Mouse (Mus musculus): Measurements from ENCODE around the gene Rassf10. TPM values are rescaled to one million over a fixed set of nuclear protein-coding genes. Genes with fewer than 3 reads are reported as not detected.
A peak's percentile ranks its signal among the peaks of the same experiment; 100 is the strongest.

The Rassf10 gene
- polyA plus RNA-seq, 1 experiment from 2014 or later = 3.0 TPM

- no peak overlapping the region for H3K9ac ChIP-seq
- no peaks in the 10 kb centered on the region for H3K9me3 ChIP-seq
- no peaks in the 10 kb centered on the region for H3K36me3 ChIP-seq
- H3K27ac ChIP-seq = no peak overlapping the region
- WGBS = 25% methylated on average over 5 of the region's 5 CpGs
- no peak overlapping the region for H3K4me2 ChIP-seq
- no peaks in the 10 kb centered on the region; the same call in none of the 2 replicates for H3K4me1 ChIP-seq (replicated peaks)
- 0 out of 2 replicates have a peak, but pooled peaks cover 3% of the 10 kb centered on the region for H3K27me3 ChIP-seq
- no peak overlapping the region for H3K4me3 ChIP-seq
- ATAC-seq (ENCODE audit: low FRiP score) = no peak
Measured at GRCm38 (mm10) chr7:112983316-112983715, 29.6 kb downstream of the Rassf10 start.

- WGBS = 69% methylated on average over 17 of the region's 17 CpGs
- no peak overlapping the region for H3K9ac ChIP-seq
- H3K4me2 ChIP-seq = no peak overlapping the region
- H3K4me1 ChIP-seq (replicated peaks) = no peaks in the 10 kb centered on the region; the same call in 1 of the 2 replicates
- no peaks in the 10 kb centered on the region for H3K36me3 ChIP-seq
- no peak for ATAC-seq (ENCODE audit: low FRiP score)
- H3K27ac ChIP-seq = no peak overlapping the region
- H3K27me3 ChIP-seq = 0 out of 2 replicates have a peak, but pooled peaks cover 3% of the 10 kb centered on the region
- H3K9me3 ChIP-seq = no peaks in the 10 kb centered on the region; the same call in 1 of the 2 replicates
- no peak overlapping the region for H3K4me3 ChIP-seq
Measured at GRCm38 (mm10) chr7:112984704-112985577, 31.2 kb downstream of the Rassf10 start.

GRCm38 (mm10) chr7:112985578-112985949 lies 31.8 kb downstream of the Rassf10 start:
- Histone ChIP-seq H3K4me3 (no peak overlapping the region), H3K9me3 (no peaks in the 10 kb centered on the region; the same call in 1 of the 2 replicates), H3K36me3 (no peaks in the 10 kb centered on the region), H3K27me3 (0 out of 2 replicates have a peak, but pooled peaks cover 3% of the 10 kb centered on the region), H3K4me2 (no peak overlapping the region), H3K27ac (no peak overlapping the region), H3K9ac (0 out of 2 replicates have a peak overlapping the region, but pooled peaks have one; percentile 13), H3K4me1 (replicated peaks) (no peaks in the 10 kb centered on the region; the same call in 1 of the 2 replicates)
- no peak for ATAC-seq (ENCODE audit: low FRiP score)
- 70% methylated on average over 8 of the region's 8 CpGs for WGBS

GRCm38 (mm10) chr7:112992928-112993327 lies 39.2 kb downstream of the Rassf10 start:
- H3K9me3 ChIP-seq = no peaks in the 10 kb centered on the region; the same call in 1 of the 2 replicates
- no peak for ATAC-seq (ENCODE audit: low FRiP score)
- no peak overlapping the region for H3K9ac ChIP-seq
- H3K4me3 ChIP-seq = no peak overlapping the region
- H3K27ac ChIP-seq = no peak overlapping the region
- H3K4me1 ChIP-seq (replicated peaks) = no peaks in the 10 kb centered on the region
- no peak overlapping the region for H3K4me2 ChIP-seq
- no peaks in the 10 kb centered on the region for H3K36me3 ChIP-seq
- H3K27me3 ChIP-seq = no peaks in the 10 kb centered on the region
- 86% methylated on average over 5 of the region's 5 CpGs for WGBS

- Histone ChIP-seq H3K4me3 (no peak overlapping the region), H3K36me3 (no peaks in the 10 kb centered on the region), H3K9ac (no peak overlapping the region), H3K4me2 (no peak overlapping the region), H3K4me1 (replicated peaks) (no peaks in the 10 kb centered on the region), H3K27ac (no peak overlapping the region), H3K27me3 (no peaks in the 10 kb centered on the region), H3K9me3 (no peaks in the 10 kb centered on the region)
- ATAC-seq (ENCODE audit: low FRiP score) = no peak
- 88% methylated on average over 3 of the region's 3 CpGs for WGBS
Measured at GRCm38 (mm10) chr7:113003565-113004255, 49.9 kb downstream of the Rassf10 start.

- whole genome bisulfite sequencing = 94% methylated on average over 6 of the region's 6 CpGs
- H3K4me1 ChIP-seq (replicated peaks) = no peaks in the 10 kb centered on the region
- no peak for ATAC-seq (ENCODE audit: low FRiP score)
- H3K9ac ChIP-seq = no peak overlapping the region
- H3K27ac ChIP-seq = no peak overlapping the region
- no peak overlapping the region for H3K4me3 ChIP-seq
- H3K27me3 ChIP-seq = no peaks in the 10 kb centered on the region
- H3K9me3 ChIP-seq = no peaks in the 10 kb centered on the region
- H3K36me3 ChIP-seq = no peaks in the 10 kb centered on the region
- H3K4me2 ChIP-seq = no peak overlapping the region
Measured at GRCm38 (mm10) chr7:113005726-113006125, 52.0 kb downstream of the Rassf10 start.
